In the genomic region with DNA sequence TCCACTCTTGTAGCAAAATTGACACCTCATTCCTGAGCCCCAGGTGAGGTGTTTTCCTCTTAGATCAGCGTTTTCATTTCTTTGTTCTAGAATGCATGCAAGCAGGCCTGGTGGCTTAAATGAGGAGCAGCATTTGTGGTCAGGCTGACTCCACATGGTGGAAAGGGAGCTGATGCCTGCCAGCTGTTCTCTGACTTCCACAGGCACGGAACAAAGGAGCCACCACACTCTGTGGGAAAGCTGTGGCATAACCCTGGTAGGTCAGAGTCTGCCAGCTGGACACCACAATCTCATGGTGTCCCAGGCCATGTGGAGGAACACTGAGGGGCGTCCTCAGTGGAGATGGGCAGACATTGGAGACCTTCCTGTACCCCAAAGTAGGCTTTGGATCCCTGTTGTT, we compare ENCODE assay signal across 33 mouse cellular contexts. TPM values are rescaled to one million over a fixed set of nuclear protein-coding genes. Genes with fewer than 3 reads are reported as not detected.
DNase-seq lines count a peak whose midpoint lies in the region; ATAC-seq and TF ChIP-seq lines count a peak whose summit lies in the region.
"Had no signal": no experiment of that assay in that cellular context is flagged by ENCODE, and none has a peak within 500 bp of the region (broad histone marks: within the 10 kb centered on the region; RNA-seq: fewer than 3 reads in every experiment).

No protein-coding gene starts in this region.

- H3K4me3 ChIP-seq in liver, adult 2 months (ENCODE audit: insufficient read depth, low read depth, low read length), result no peak overlapping the region
- no peak overlapping the region for H3K4me3 ChIP-seq in liver, embryonic 11.5 days (ENCODE audit: low read depth, low read length)
- no peak overlapping the region for H3K4me3 ChIP-seq in lung, embryonic 15.5 days
- no peak overlapping the region for H3K4me3 ChIP-seq in myocyte
- H3K4me3 ChIP-seq: embryonic facial prominence, embryonic 15.5 days; heart, embryonic 12.5 days; heart, embryonic 15.5 days; hindbrain, embryonic 10.5 days; hindbrain, embryonic 13.5 days had no signal

- peak; percentile 76 for DNase-seq in liver, adult 2 months (ENCODE audit: extremely low read depth, low read depth, low spot score)
- no peak for DNase-seq in liver, embryonic 11.5 days (ENCODE audit: low spot score)
- no peak for DNase-seq in lung, postnatal 4 days
- DNase-seq in frontal cortex, postnatal 10 days (ENCODE audit: low spot score in 2 of 2), result no peak
- DNase-seq: adrenal gland, adult 2 months; adrenal gland, postnatal 14 days; cerebellum, adult 11 months; cerebellum, adult 8-10 months; cerebellum, postnatal 10 days; cerebellum, postnatal 36 days; embryo, embryonic 11 days; forebrain, postnatal 0 days; gastrocnemius, postnatal 25 days; heart, adult 18-20 months; heart, postnatal 10 days; heart, postnatal 36 days had no signal

- no peaks in the 10 kb centered on the region for H3K79me2 ChIP-seq in liver, adult 2 months (ENCODE audit: control insufficient read depth, insufficient read depth, low read length)
- no peaks in the 10 kb centered on the region for H3K79me2 ChIP-seq in myocyte (ENCODE audit: control insufficient read depth, insufficient read depth)

- no peaks in the 10 kb centered on the region for H3K27me3 ChIP-seq in liver, adult 2 months (ENCODE audit: control insufficient read depth, insufficient read depth, low read length)
- H3K27me3 ChIP-seq in liver, embryonic 11.5 days (replicated peaks; ENCODE audit: control insufficient read depth, insufficient read depth, low read length), result 0 out of 2 replicates have a peak, but pooled peaks cover 15% of the 10 kb centered on the region
- H3K27me3 ChIP-seq in lung, embryonic 15.5 days, result no peaks in the 10 kb centered on the region
- peaks cover 57% of the 10 kb centered on the region for H3K27me3 ChIP-seq in myocyte (ENCODE audit: control insufficient read depth, insufficient read depth, insufficient read length)

- no peak overlapping the region for H3ac ChIP-seq in myocyte (ENCODE audit: control insufficient read depth, insufficient read length)

- peak overlapping the region; percentile 80 for H3K9ac ChIP-seq in liver, adult 2 months (ENCODE audit: low read depth, low read length)
- no peak overlapping the region for H3K9ac ChIP-seq in liver, embryonic 11.5 days (ENCODE audit: low read depth, low read length)
- no peak overlapping the region for H3K9ac ChIP-seq in lung, embryonic 15.5 days
- H3K9ac ChIP-seq: embryonic facial prominence, embryonic 15.5 days; forebrain, postnatal 0 days; heart, embryonic 12.5 days; heart, embryonic 15.5 days; hindbrain, embryonic 13.5 days had no signal

- TF ChIP-seq CTCF in liver, adult 2 months (IDR thresholded peaks at IDR 0.05; ENCODE audit: low read depth, low read length), result no peak

- no peak overlapping the region for H3K4me2 ChIP-seq in liver, embryonic 11.5 days
- no peak overlapping the region for H3K4me2 ChIP-seq in lung, embryonic 15.5 days
- no peak overlapping the region for H3K4me2 ChIP-seq in myocyte (ENCODE audit: low read depth)
- H3K4me2 ChIP-seq: embryonic facial prominence, embryonic 15.5 days; heart, embryonic 12.5 days; heart, embryonic 15.5 days; hindbrain, embryonic 13.5 days had no signal

- H3K36me3 ChIP-seq in liver, adult 2 months (ENCODE audit: control insufficient read depth, insufficient read depth, low read length), result no peaks in the 10 kb centered on the region
- H3K36me3 ChIP-seq in liver, embryonic 11.5 days (ENCODE audit: control insufficient read depth, insufficient read depth, low read length), result no peaks in the 10 kb centered on the region
- no peaks in the 10 kb centered on the region for H3K36me3 ChIP-seq in lung, embryonic 15.5 days
- H3K36me3 ChIP-seq in myocyte (ENCODE audit: control insufficient read depth, insufficient read depth), result no peaks in the 10 kb centered on the region
- H3K36me3 ChIP-seq: embryonic facial prominence, embryonic 15.5 days; heart, embryonic 12.5 days; heart, embryonic 15.5 days; hindbrain, embryonic 10.5 days; hindbrain, embryonic 13.5 days had no signal

- ATAC-seq in liver, embryonic 11.5 days (replicated peaks; ENCODE audit: low FRiP score), result no peak
- peak; percentile 46; the same call in 1 of the 2 replicates for ATAC-seq in lung, embryonic 15.5 days (ENCODE audit: borderline replicate concordance, extremely low read depth, low FRiP score, low TSS enrichment)
- ATAC-seq: CD4-positive, CD25-positive, alpha-beta regulatory T cell, adult 4 months; forebrain, embryonic 14.5 days; forebrain, postnatal 0 days; hindbrain, embryonic 16.5 days had no signal

- 29% methylated on average over 3 of the region's 3 CpGs for WGBS in liver, adult 2 months
- WGBS in liver, embryonic 11.5 days, result 57% methylated on average over 3 of the region's 3 CpGs
- 47% methylated on average over 3 of the region's 3 CpGs for WGBS in lung, embryonic 15.5 days

- peak overlapping the region; percentile 94 for H3K27ac ChIP-seq in liver, adult 2 months (replicated peaks; ENCODE audit: insufficient read depth, low read depth, low read length)
- no peak overlapping the region for H3K27ac ChIP-seq in liver, embryonic 11.5 days (ENCODE audit: low read depth, low read length)
- H3K27ac ChIP-seq in lung, embryonic 15.5 days, result no peak overlapping the region
- H3K27ac ChIP-seq: embryonic facial prominence, embryonic 15.5 days; heart, embryonic 15.5 days; hindbrain, embryonic 10.5 days; hindbrain, embryonic 13.5 days had no signal

- peaks cover 49% of the 10 kb centered on the region for H3K4me1 ChIP-seq in liver, adult 2 months (ENCODE audit: control insufficient read depth, insufficient read depth, low read length)
- no peaks in the 10 kb centered on the region for H3K4me1 ChIP-seq in liver, embryonic 11.5 days (replicated peaks; ENCODE audit: control insufficient read depth, insufficient read depth, low read length)
- no peaks in the 10 kb centered on the region for H3K4me1 ChIP-seq in lung, embryonic 15.5 days
- H3K4me1 ChIP-seq: embryonic facial prominence, embryonic 15.5 days had no signal

- no peaks in the 10 kb centered on the region for H3K9me3 ChIP-seq in liver, embryonic 11.5 days (ENCODE audit: control insufficient read depth, low read length)
- no peaks in the 10 kb centered on the region for H3K9me3 ChIP-seq in lung, embryonic 15.5 days
- H3K9me3 ChIP-seq: embryonic facial prominence, embryonic 15.5 days; heart, embryonic 12.5 days; heart, embryonic 15.5 days; hindbrain, embryonic 10.5 days; hindbrain, embryonic 13.5 days had no signal

- TF ChIP-seq POLR2A in liver, adult 2 months (IDR thresholded peaks at IDR 0.05; ENCODE audit: extremely low read depth, insufficient read depth, low read length), result no peak
- no peak for TF ChIP-seq POLR2A in myocyte (IDR thresholded peaks at IDR 0.05; ENCODE audit: insufficient read length, low read depth)

TF ChIP-seq in myocyte, 11 proteins besides CTCF, POLR2A, EP300 and RAD21:
- TF ChIP-seq MYOD1 (IDR thresholded peaks at IDR 0.05; ENCODE audit: control insufficient read depth in 1 of 3, insufficient read length in 2 of 3, low read depth in 2 of 3) (peak in 2 of 3 experiments; percentile 47 to 54), USF1 (IDR thresholded peaks at IDR 0.05; ENCODE audit: low read depth) (no peak), MYOG (IDR thresholded peaks at IDR 0.05; ENCODE audit: control insufficient read depth in 1 of 3, insufficient read depth in 1 of 3, insufficient read length in 2 of 3, low read depth in 2 of 3) (peak in 1 of 3 experiments; percentile 34), E2F4 (IDR thresholded peaks at IDR 0.05; ENCODE audit: insufficient read depth) (no peak), POLR2AphosphoS2 (IDR thresholded peaks at IDR 0.05; ENCODE audit: insufficient read length, low read depth) (no peak), CEBPB (IDR thresholded peaks at IDR 0.05; ENCODE audit: insufficient read depth, poor library complexity, severe bottlenecking) (no peak), TCF3 (IDR thresholded peaks at IDR 0.05; ENCODE audit: insufficient read length, low read depth) (no peak), TCF12 (IDR thresholded peaks at IDR 0.05; ENCODE audit: insufficient read depth, poor library complexity, severe bottlenecking) (no peak), REST (IDR thresholded peaks at IDR 0.05; ENCODE audit: insufficient read depth, insufficient read length) (no peak), MAX (IDR thresholded peaks at IDR 0.05; ENCODE audit: low read depth) (no peak), SRF (IDR thresholded peaks at IDR 0.05; ENCODE audit: control insufficient read depth, insufficient read length, low read depth) (no peak)

RNA-seq across cellular contexts. Expression of gene Pck1, which starts 7.0 kb away (rescaled TPM):
- 2,468 and 2,488 TPM in 2 replicates for total RNA-seq in liver, adult 2 months (2014; rRNA removed)
- polyA plus RNA-seq in liver, adult 2 months (2012; rRNA removed), result 240 and 585 TPM in 2 replicates
- polyA plus RNA-seq in liver, embryonic 11.5 days (2014; fragmentation: Nextera tagmentation; extraction: Ambion mirVana), result 0.17 and 0.23 TPM in 2 replicates
- 0.10 TPM in 1 of 2 replicates, not detected in the other for polyA plus RNA-seq in lung, embryonic 15.5 days (2015; fragmentation: Nextera tagmentation; extraction: Ambion mirVana)
- not detected for polyA plus RNA-seq in myocyte (2012; fragmentation: generic; extraction: Trizol)
- total RNA-seq: forebrain, postnatal 0 days; MEL had no signal
- polyA plus RNA-seq: C2C12; CD4-positive, CD25-positive, alpha-beta regulatory T cell, adult 4 months; embryonic facial prominence, embryonic 11.5 days; embryonic facial prominence, embryonic 15.5 days; forebrain, embryonic 11.5 days; forebrain, embryonic 14.5 days; forebrain, postnatal 0 days; hindbrain, embryonic 10.5 days; hindbrain, embryonic 13.5 days; hindbrain, embryonic 16.5 days had no signal

RNA-seq across cellular contexts. Expression of gene Ctcfl, which starts 26.5 kb away (rescaled TPM):
- 0.27 and 0.46 TPM in 2 replicates for total RNA-seq in liver, adult 2 months (2014; rRNA removed)
- polyA plus RNA-seq in liver, adult 2 months (2012; rRNA removed), result 0.10 and 0.20 TPM in 2 replicates
- 0.07 TPM in 1 of 2 replicates, not detected in the other for polyA plus RNA-seq in liver, embryonic 11.5 days (2014; fragmentation: Nextera tagmentation; extraction: Ambion mirVana)
- 0.07 and 0.08 TPM in 2 replicates for polyA plus RNA-seq in lung, embryonic 15.5 days (2015; fragmentation: Nextera tagmentation; extraction: Ambion mirVana)
- not detected for polyA plus RNA-seq in myocyte (2012; fragmentation: generic; extraction: Trizol)
- total RNA-seq: adrenal gland, postnatal 4 days; forebrain, postnatal 0 days; gastrocnemius, postnatal 25 days; MEL had no signal
- polyA plus RNA-seq: adrenal gland, adult 2 months; C2C12; CD4-positive, CD25-positive, alpha-beta regulatory T cell, adult 4 months; cortical plate, adult 2 months; embryonic facial prominence, embryonic 11.5 days; forebrain, embryonic 11.5 days; forebrain, embryonic 14.5 days; frontal cortex, adult 2 months had no signal

Comparison
In these comparisons a context has a peak if more than half of its experiments do, and no peak if none do; other contexts are left out.
1. RNA of gene Pck1, which starts 7.0 kb away (polyA plus RNA-seq): 240 to 585 TPM in liver, adult 2 months; 0.17 to 0.23 TPM in liver, embryonic 11.5 days, 0.10 TPM in lung, embryonic 15.5 days and not detected in myocyte (single experiment); every median in the first group is over 100 times any median in the second.